Mouse (Mus musculus): ENCODE measurements around the gene Arl15.

The Arl15 gene

GRCm38 (mm10) chr13:114114586-114114985, 320.3 kb downstream of the Arl15 start:
- DNase-seq = no peak

- DNase-seq = no peak
Observed at GRCm38 (mm10) chr13:114115106-114115505, 320.8 kb downstream of the Arl15 start.

- DNase-seq = no peak
Observed at GRCm38 (mm10) chr13:114118104-114118830, 324.0 kb downstream of the Arl15 start.

GRCm38 (mm10) chr13:114119816-114120215, 325.5 kb downstream of the Arl15 start:
- no peak for DNase-seq

- DNase-seq = no peak
Observed at GRCm38 (mm10) chr13:114121591-114121990, 327.3 kb downstream of the Arl15 start.

- DNase-seq = no peak
Observed at GRCm38 (mm10) chr13:114123391-114123790, 329.1 kb downstream of the Arl15 start.

- DNase-seq = no peak
Observed at GRCm38 (mm10) chr13:114124385-114124784, 330.1 kb downstream of the Arl15 start.

- DNase-seq = no peak
Observed at GRCm38 (mm10) chr13:114124991-114125390, 330.7 kb downstream of the Arl15 start.

GRCm38 (mm10) chr13:114128366-114128765, 334.1 kb downstream of the Arl15 start:
- DNase-seq = no peak

GRCm38 (mm10) chr13:114129986-114130385, 335.7 kb downstream of the Arl15 start:
- DNase-seq = no peak

GRCm38 (mm10) chr13:114130566-114131319, 336.4 kb downstream of the Arl15 start:
- no peak for DNase-seq

GRCm38 (mm10) chr13:114138921-114139320, 344.6 kb downstream of the Arl15 start:
- no peak for DNase-seq

- DNase-seq = no peak
Observed at GRCm38 (mm10) chr13:114139570-114139969, 345.3 kb downstream of the Arl15 start.

- DNase-seq = no peak
Observed at GRCm38 (mm10) chr13:114142826-114143225, 348.5 kb downstream of the Arl15 start.

- no peak for DNase-seq
Observed at GRCm38 (mm10) chr13:114143247-114143646, 348.9 kb downstream of the Arl15 start.

- no peak for DNase-seq
Observed at GRCm38 (mm10) chr13:114144052-114145046, 350.0 kb downstream of the Arl15 start.

GRCm38 (mm10) chr13:114145249-114145648, 350.9 kb downstream of the Arl15 start:
- no peak for DNase-seq

- no peak for DNase-seq
Observed at GRCm38 (mm10) chr13:114150856-114151697, 356.8 kb downstream of the Arl15 start.

GRCm38 (mm10) chr13:114151698-114152069, 357.4 kb downstream of the Arl15 start:
- no peak for DNase-seq

- no peak for DNase-seq
Observed at GRCm38 (mm10) chr13:114156689-114157088, 362.4 kb downstream of the Arl15 start.

- DNase-seq = no peak
Observed at GRCm38 (mm10) chr13:114158111-114158730, 363.9 kb downstream of the Arl15 start.

All from liver (tissue).